Mouse (Mus musculus): ENCODE measurements around the gene Gm13128. TPM values are rescaled to one million over a fixed set of nuclear protein-coding genes. Genes with fewer than 3 reads are reported as not detected.
"Not testable (repeated sequence)": the region's sequence is repeated elsewhere in the genome, so short reads cannot be mapped to it uniquely, and the experiment has no call there.

Gene Gm13128
- total RNA-seq (2021), result not detected
- long read RNA-seq, experiment 1, result 0 reads
- long read RNA-seq, experiment 2, result 0 reads

DNA sequence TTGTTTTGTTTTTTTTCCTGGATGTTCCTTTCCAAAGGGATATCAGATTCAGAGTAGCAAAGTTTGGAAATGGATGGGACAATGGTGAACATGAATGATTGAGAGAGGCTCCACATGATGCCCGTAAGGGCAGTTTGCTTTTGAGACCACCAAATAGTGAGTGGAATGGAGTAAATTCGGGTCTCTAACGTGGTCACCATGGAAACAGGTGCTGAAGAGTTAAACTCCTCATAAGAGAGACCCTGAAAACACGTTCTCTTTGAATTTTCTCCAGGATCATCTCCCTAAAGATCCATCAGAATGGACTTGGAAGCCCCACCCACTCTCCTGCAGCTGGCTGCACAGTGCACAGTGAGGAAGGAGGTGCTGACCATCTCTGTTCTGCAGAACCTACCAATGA is at the start of gene Gm13128:
TSS of gene Gm13128 (plus strand) at position 301 of the 400 bp plus-strand sequence.
- DNase-seq, result not testable (repeated sequence)

DNA sequence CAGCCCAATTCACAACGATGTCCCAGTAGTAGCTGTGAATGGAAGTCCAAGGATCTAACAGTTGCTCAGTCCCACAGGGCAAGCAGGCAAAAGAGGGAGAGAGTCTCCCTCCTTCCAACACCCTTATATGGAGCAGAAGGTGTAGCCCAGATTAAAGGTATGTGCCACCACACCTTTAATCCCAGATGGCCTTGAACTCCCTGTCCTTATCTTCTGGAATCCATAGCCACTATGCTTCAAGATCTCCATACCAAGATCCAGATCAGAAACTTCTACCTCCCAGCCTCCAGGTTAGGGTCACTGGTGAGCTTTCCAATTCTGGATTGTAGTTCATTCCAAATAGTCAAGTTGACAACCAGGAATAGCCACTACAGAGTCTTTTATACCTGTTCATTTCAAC is 49.7 kb upstream of the Gm13128 start, which contains the start of gene Pramel5:
TSS of gene Pramel5 (minus strand) at position 101 of the 400 bp plus-strand sequence.
- not testable (repeated sequence) for DNase-seq

- DNase-seq, result not testable (repeated sequence)
Measured at GRCm38 (mm10) chr4:144299414-144299813, 30.6 kb upstream of the Gm13128 start.

GRCm38 (mm10) chr4:144312666-144313460 is 17.2 kb upstream of the Gm13128 start:
- not testable (repeated sequence) for DNase-seq

DNA sequence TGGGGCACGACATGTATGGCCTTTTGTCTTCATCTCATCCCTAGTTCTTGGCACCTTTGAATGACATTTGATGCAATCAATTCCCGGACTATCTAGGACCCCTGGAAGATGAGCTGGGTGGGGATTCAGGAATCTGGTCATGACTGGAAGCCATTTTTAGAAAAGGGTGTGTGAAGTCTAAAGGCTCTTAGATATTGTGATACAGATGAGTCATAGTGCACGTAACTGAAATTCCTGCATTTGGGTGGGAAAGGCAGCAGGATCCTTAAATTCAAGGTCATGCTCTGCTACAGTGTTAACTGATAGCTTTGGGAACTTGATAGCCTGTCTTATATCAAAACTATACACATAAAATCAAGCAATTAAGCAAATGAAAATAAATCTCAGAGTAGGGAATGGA is 5.8 kb downstream of the Gm13128 start:
- DNase-seq, result not testable (repeated sequence)

GRCm38 (mm10) chr4:144357642-144358041 is 27.6 kb downstream of the Gm13128 start, which contains the start of gene Gm13119:
Gene Gm13119 (plus strand): TSS chr4:144357942.
- DNase-seq, result not testable (repeated sequence)

DNA sequence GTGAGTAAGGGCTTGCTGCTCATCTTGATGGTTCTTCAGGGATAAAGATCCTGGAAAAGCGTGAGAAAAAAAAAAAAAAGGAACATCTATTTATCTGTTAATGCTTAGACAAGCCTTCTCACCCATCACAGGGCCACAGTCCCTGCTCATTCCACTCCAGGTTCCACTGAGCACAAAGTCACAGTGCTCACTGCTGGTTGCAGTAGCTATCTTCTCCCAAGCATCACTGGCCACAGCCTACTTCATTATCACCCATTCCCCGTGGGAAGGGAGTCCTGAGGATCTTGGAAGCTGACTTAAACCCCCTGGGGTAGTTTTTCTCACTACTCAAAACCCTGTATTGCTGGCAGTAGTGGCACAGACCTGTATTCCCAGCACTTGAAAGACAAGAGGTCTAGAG is 47.9 kb downstream of the Gm13128 start, which contains the start of gene Pramef20:
TSS of gene Pramef20 (minus strand) at position 23 of the 400 bp plus-strand sequence.
- no peak for DNase-seq

Other genes starting within 250 kb of the Gm13128 start
- gene Gm13102, start 223.8 kb upstream of the Gm13128 start, total RNA-seq (2021), result not detected
- not detected for gene Oog3, start 167.6 kb upstream of the Gm13128 start, total RNA-seq (2021)
- not detected for gene Oog2, start 139.5 kb upstream of the Gm13128 start, total RNA-seq (2021)
- gene C87977, start 116.9 kb upstream of the Gm13128 start, total RNA-seq (2021), result not detected
- not detected for gene Pramel5, start 49.8 kb upstream of the Gm13128 start, total RNA-seq (2021)
- not detected for gene Gm13119, start 27.7 kb downstream of the Gm13128 start, total RNA-seq (2021)
- not detected for gene Pramef20, start 47.7 kb downstream of the Gm13128 start, total RNA-seq (2021)
- not detected for gene Pramef12, start 78.2 kb downstream of the Gm13128 start, total RNA-seq (2021)
- gene 1700012P22Rik, start 108.5 kb downstream of the Gm13128 start, total RNA-seq (2021), result not detected
- gene Gm9944, start 123.1 kb downstream of the Gm13128 start, total RNA-seq (2021), result not detected
- gene Aadacl3, start 133.5 kb downstream of the Gm13128 start, total RNA-seq (2021), result not detected
- gene 9430007A20Rik, start 189.6 kb downstream of the Gm13128 start, total RNA-seq (2021), result not detected
- not detected for gene Gm13124, start 234.9 kb downstream of the Gm13128 start, total RNA-seq (2021)